9 mouse cellular contexts compared by ENCODE assay signal in the genomic region with DNA sequence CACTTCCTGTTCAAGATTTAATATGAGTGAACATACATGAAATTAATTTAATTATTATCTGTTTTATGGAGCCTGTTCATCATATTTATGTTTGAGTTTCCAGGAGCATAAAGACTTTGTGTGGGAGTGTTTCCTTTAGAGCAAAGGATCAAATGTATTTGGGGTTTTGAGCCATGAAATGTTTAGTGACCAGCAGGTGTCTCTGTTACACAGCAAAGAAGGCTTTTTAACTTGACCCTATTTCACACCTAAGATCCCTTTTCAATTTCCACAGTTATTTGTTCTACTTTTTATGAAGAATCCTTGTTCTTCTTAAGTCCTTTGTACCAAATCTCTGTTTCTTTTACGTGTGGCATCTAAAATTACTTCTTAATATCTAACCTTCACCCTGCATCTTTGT. TPM values are rescaled to one million over a fixed set of nuclear protein-coding genes. Genes with fewer than 3 reads are reported as not detected.
DNase-seq lines count a peak whose midpoint lies in the region; ATAC-seq and TF ChIP-seq lines count a peak whose summit lies in the region.
"Had no signal": no experiment of that assay in that cellular context is flagged by ENCODE, and none has a peak within 500 bp of the region (broad histone marks: within the 10 kb centered on the region; RNA-seq: fewer than 3 reads in every experiment).

No protein-coding gene starts in this region.

- no peaks in the 10 kb centered on the region for H3K27me3 ChIP-seq in embryonic facial prominence, embryonic 11.5 days (ENCODE audit: control insufficient read depth, insufficient read depth, low read length)
- no peaks in the 10 kb centered on the region for H3K27me3 ChIP-seq in embryonic facial prominence, embryonic 10.5 days (replicated peaks; ENCODE audit: low read depth, poor library complexity, severe bottlenecking)
- H3K27me3 ChIP-seq: liver, embryonic 13.5 days had no signal

- H3K4me3 ChIP-seq in embryonic facial prominence, embryonic 11.5 days (ENCODE audit: low read depth, low read length) = no peak overlapping the region
- no peak overlapping the region for H3K4me3 ChIP-seq in embryonic facial prominence, embryonic 10.5 days
- H3K4me3 ChIP-seq in lung, adult 2 months (replicated peaks; ENCODE audit: extremely low read depth, low read depth, low read length) = no peak overlapping the region
- H3K4me3 ChIP-seq: liver, embryonic 13.5 days had no signal

- H3K27ac ChIP-seq in embryonic facial prominence, embryonic 11.5 days (replicated peaks; ENCODE audit: low read depth, low read length) = no peak overlapping the region
- no peak overlapping the region for H3K27ac ChIP-seq in embryonic facial prominence, embryonic 10.5 days (replicated peaks)
- H3K27ac ChIP-seq: liver, embryonic 13.5 days had no signal

- H3K9ac ChIP-seq in embryonic facial prominence, embryonic 11.5 days (replicated peaks; ENCODE audit: low read length) = no peak overlapping the region
- H3K9ac ChIP-seq: liver, embryonic 13.5 days had no signal

- no peaks in the 10 kb centered on the region for H3K4me1 ChIP-seq in embryonic facial prominence, embryonic 11.5 days (ENCODE audit: control insufficient read depth, insufficient read depth, low read length)
- H3K4me1 ChIP-seq in embryonic facial prominence, embryonic 10.5 days = no peaks in the 10 kb centered on the region
- H3K4me1 ChIP-seq in lung, adult 2 months (ENCODE audit: control insufficient read depth, insufficient read depth, low read length) = no peaks in the 10 kb centered on the region
- H3K4me1 ChIP-seq: liver, embryonic 13.5 days had no signal

- peak; percentile 64 for DNase-seq in embryonic facial prominence, embryonic 11.5 days (ENCODE audit: low spot score)
- no peak for DNase-seq in embryonic facial prominence, embryonic 10.5 days (ENCODE audit: low spot score)
- DNase-seq in lung, adult 2 months = no peak
- DNase-seq in lung, adult 18-20 months = no peak
- no peak for DNase-seq in yolk sac, embryonic 10.5 days (ENCODE audit: low spot score)
- no peak for DNase-seq in adrenal gland, postnatal 25 days
- DNase-seq: liver, embryonic 13.5 days had no signal

- no peaks in the 10 kb centered on the region for H3K36me3 ChIP-seq in embryonic facial prominence, embryonic 11.5 days (replicated peaks; ENCODE audit: control insufficient read depth, insufficient read depth, low read depth, low read length)
- H3K36me3 ChIP-seq in embryonic facial prominence, embryonic 10.5 days (replicated peaks) = no peaks in the 10 kb centered on the region
- H3K36me3 ChIP-seq: liver, embryonic 13.5 days had no signal

- no peak for ATAC-seq in embryonic facial prominence, embryonic 11.5 days (replicated peaks; ENCODE audit: insufficient number of reproducible peaks, low FRiP score, low TSS enrichment, low read depth)
- peak; percentile 89 for ATAC-seq in common myeloid progenitor, adult 5-6 weeks (replicated peaks; ENCODE audit: low read depth, poor library complexity, severe bottlenecking)
- ATAC-seq in neutrophil, adult 5-6 weeks (ENCODE audit: extremely low read depth, insufficient number of reproducible peaks, low FRiP score, poor library complexity, severe bottlenecking) = peak; percentile 81; the same call in 1 of the 2 replicates

- WGBS in embryonic facial prominence, embryonic 11.5 days = 47% methylated on average over 1 of the region's 1 CpGs
- WGBS in embryonic facial prominence, embryonic 10.5 days = 38% methylated on average over 1 of the region's 1 CpGs
- WGBS in lung, adult 2 months = 36% methylated on average over 1 of the region's 1 CpGs

- H3K4me2 ChIP-seq in embryonic facial prominence, embryonic 11.5 days (ENCODE audit: low read depth, low read length) = no peak overlapping the region
- H3K4me2 ChIP-seq: liver, embryonic 13.5 days had no signal

- no peaks in the 10 kb centered on the region for H3K9me3 ChIP-seq in embryonic facial prominence, embryonic 11.5 days (replicated peaks; ENCODE audit: control insufficient read depth, low read length)
- H3K9me3 ChIP-seq in embryonic facial prominence, embryonic 10.5 days = no peaks in the 10 kb centered on the region
- H3K9me3 ChIP-seq: liver, embryonic 13.5 days had no signal

- peak; percentile 32; the same call in 1 of the 2 replicates for TF ChIP-seq CTCF in lung, adult 2 months (IDR thresholded peaks at IDR 0.05; ENCODE audit: insufficient read depth, low read length)

- TF ChIP-seq POLR2A in lung, adult 2 months (IDR thresholded peaks at IDR 0.05; ENCODE audit: borderline replicate concordance, extremely low read depth, low read depth, low read length) = no peak

RNA-seq across cellular contexts. Expression of gene Hspa13, which starts 12.4 kb away (rescaled TPM):
- polyA plus RNA-seq in embryonic facial prominence, embryonic 11.5 days (2014; fragmentation: Nextera tagmentation; extraction: Ambion mirVana) = 45.7 and 47.4 TPM in 2 replicates
- 25.7 and 26.6 TPM in 2 replicates for polyA plus RNA-seq in embryonic facial prominence, embryonic 10.5 days (2016; fragmentation: Nextera tagmentation; extraction: Ambion mirVana)
- polyA plus RNA-seq in lung, adult 2 months (2012; rRNA removed) = 4.1 and 7.9 TPM in 2 replicates
- total RNA-seq in common myeloid progenitor, adult 5-6 weeks (2017) = 30.3 and 31.6 TPM in 2 replicates
- 8.6 and 10.6 TPM in 2 replicates for total RNA-seq in neutrophil, adult 5-6 weeks (2017)
- total RNA-seq in adrenal gland, postnatal 25 days (2021) = 35.5 and 43.2 TPM in 2 replicates
